Mouse (Mus musculus) spleen, adult 2 months (tissue): ENCODE results near the gene Camk2g. TPM values are rescaled to one million over a fixed set of nuclear protein-coding genes. Genes with fewer than 3 reads are reported as not detected.

Experiments used
- DNase-seq, 2 experiments: peaks; one replicate each; pipeline versions ENCODE4 v3.0.0 to v3.0.0-alpha.2; 2012 to 2021; ENCODE audit warnings: low spot score in 2 of 2, low read depth in 1 of 2
- H3K27ac ChIP-seq: fragments of 200-500 bp; 2 replicates; pipeline ENCODE4 v1.5.1; 2012; ENCODE audit warnings: low read length, inconsistent platforms; ENCODE audit not compliant: insufficient read depth
- H3K27me3 ChIP-seq: fragments of 200-500 bp; 2 replicates; pipeline ENCODE4 v1.6.1; 2012; ENCODE audit warnings: mild to moderate bottlenecking, moderate library complexity, low read length, inconsistent platforms; ENCODE audit not compliant: control insufficient read depth, insufficient read depth
- H3K36me3 ChIP-seq: fragments of 200-500 bp; 2 replicates; pipeline ENCODE4 v1.6.1; 2012; ENCODE audit warnings: mild to moderate bottlenecking, low read length, inconsistent platforms; ENCODE audit not compliant: control insufficient read depth, insufficient read depth
- H3K4me1 ChIP-seq: fragments of 200-500 bp; 2 replicates; pipeline ENCODE4 v1.6.1; 2011; ENCODE audit warnings: inconsistent platforms; ENCODE audit not compliant: control insufficient read depth, insufficient read depth, insufficient read length
- H3K4me3 ChIP-seq: fragments of 200-500 bp; 2 replicates; pipeline ENCODE4 v1.5.1; 2011; ENCODE audit warnings: mild to moderate bottlenecking, inconsistent platforms; ENCODE audit not compliant: insufficient read depth, insufficient read length; ENCODE audit errors: extremely low read depth
- CTCF ChIP-seq: fragments of 200-500 bp; IDR thresholded peaks from 2 replicates; pipeline ENCODE4 v1.5.1; 2011; ENCODE audit warnings: mild to moderate bottlenecking, inconsistent platforms; ENCODE audit not compliant: insufficient read depth, insufficient read length, insufficient replicate concordance; ENCODE audit errors: extremely low read depth
- POLR2A ChIP-seq: fragments of 200-500 bp; IDR thresholded peaks from 2 replicates; pipeline ENCODE4 v1.6.1; 2011; ENCODE audit warnings: low read depth, low read length, inconsistent platforms
- WGBS: fragments of 180-500 bp; shearing (Covaris S2); methylation state at CpG from one replicate; pipeline ENCODE4 v1.1.7; 2018; 5-methylcytosine and 5-hydroxymethylcytosine counted together
- polyA plus RNA-seq: library from polyadenylated mRNA; depleted of rRNA; stranded (reverse); fragments of >200 nt; gene quantifications from 2 replicates; pipeline ENCODE4 v1.2.3, GENCODE M21; 2012

The Camk2g gene
- polyA plus RNA-seq, 1 experiment = 15.7 TPM

DNA sequence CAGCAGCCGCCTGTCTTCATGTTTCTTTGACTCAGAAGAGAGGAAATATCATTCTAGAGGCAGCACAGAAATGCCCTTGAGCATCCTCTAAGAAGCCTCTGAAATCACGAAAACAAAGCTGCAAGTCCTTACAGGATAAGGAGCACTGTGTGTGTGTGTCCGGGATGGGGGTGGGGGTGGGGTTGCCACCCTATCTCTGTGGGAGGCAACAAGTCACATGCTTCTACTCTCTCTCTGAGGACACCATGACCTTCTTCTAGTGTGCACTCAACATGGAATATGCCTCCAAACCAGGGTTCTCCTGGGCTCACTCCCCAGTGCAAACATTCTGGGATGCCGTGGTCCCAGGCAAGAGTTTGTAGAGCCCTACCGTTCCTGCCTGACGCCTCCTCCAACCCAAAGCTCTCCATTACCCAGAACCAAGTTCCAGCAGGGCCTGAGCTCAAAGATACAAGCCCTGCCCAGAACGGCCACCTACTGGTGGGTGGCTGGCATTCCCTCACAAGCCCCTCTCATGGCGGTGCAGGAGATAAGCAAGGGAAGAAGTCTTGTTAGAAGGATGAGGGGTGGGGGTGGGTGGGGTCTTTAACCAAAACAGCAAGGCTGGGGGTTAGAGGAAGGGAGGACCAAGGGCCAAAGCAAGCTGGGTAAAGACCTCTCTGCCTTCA lies 35.0 kb downstream of the Camk2g start:
- no peak for TF ChIP-seq POLR2A
- no peak for TF ChIP-seq CTCF
- no peaks in the 10 kb centered on the region for H3K27me3 ChIP-seq
- DNase-seq = no peak
- 88% methylated on average over 8 of the region's 8 CpGs for WGBS
- no peaks in the 10 kb centered on the region for H3K4me1 ChIP-seq
- no peak overlapping the region for H3K4me3 ChIP-seq
- peaks cover 31% of the 10 kb centered on the region for H3K36me3 ChIP-seq
- no peak overlapping the region for H3K27ac ChIP-seq

DNA sequence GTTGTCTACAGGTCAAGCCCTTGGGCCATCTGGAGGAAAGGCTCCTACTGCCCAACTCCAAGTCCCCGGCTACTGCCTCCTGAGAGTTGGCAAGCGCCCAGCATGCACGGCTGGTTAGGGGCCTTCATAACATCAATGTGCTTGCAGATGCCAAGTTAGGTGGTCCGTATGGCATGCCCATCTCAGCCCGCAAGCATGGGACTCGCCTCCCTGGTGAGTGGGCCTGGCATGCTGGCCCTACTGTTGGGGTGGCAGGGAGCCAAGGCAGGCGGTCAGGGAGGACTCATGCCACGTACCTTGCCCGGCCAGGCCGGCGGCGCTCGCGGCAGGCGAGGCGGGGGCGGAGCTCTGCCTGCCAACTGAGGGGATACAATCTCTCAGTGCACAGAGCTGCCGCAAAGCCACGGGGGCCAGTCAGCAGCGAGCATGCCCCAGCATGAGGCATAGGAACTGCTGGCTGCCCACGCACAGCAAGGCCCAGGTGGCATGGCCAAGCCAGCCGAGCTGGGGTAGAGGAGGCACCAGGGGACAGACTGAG lies 36.4 kb downstream of the Camk2g start:
- H3K4me3 ChIP-seq = no peak overlapping the region
- no peaks in the 10 kb centered on the region for H3K27me3 ChIP-seq
- no peaks in the 10 kb centered on the region for H3K4me1 ChIP-seq
- TF ChIP-seq CTCF (no peak), POLR2A (no peak)
- DNase-seq = no peak
- 95% methylated on average over 22 of the region's 22 CpGs for WGBS
- peaks cover 25% of the 10 kb centered on the region for H3K36me3 ChIP-seq
- no peak overlapping the region for H3K27ac ChIP-seq

DNA sequence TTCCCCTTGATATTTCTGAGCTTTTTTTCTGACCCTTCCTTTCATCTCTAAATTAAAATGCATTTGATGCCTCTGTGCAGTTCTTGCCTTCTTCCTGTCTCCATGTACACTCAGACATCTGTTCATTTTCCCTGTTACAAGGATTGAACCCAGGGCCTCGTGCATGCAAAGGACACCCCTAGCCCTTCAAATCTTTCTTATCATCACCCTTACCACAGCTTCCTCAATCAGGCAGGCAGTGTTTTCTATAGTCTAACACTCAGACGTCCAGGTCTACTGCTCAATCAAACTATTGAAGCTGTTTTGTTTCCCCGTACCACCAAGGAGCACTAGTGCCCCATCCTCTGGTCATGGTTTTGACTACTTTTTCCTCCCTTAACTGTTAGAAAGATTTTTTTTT lies 40.1 kb downstream of the Camk2g start:
- DNase-seq = no peak
- peaks cover 8% of the 10 kb centered on the region for H3K36me3 ChIP-seq
- H3K4me1 ChIP-seq = no peaks in the 10 kb centered on the region
- H3K4me3 ChIP-seq = no peak overlapping the region
- H3K27ac ChIP-seq = no peak overlapping the region
- TF ChIP-seq CTCF (no peak), POLR2A (no peak)
- no peaks in the 10 kb centered on the region for H3K27me3 ChIP-seq
- WGBS = 64% methylated on average over 3 of the region's 3 CpGs

DNA sequence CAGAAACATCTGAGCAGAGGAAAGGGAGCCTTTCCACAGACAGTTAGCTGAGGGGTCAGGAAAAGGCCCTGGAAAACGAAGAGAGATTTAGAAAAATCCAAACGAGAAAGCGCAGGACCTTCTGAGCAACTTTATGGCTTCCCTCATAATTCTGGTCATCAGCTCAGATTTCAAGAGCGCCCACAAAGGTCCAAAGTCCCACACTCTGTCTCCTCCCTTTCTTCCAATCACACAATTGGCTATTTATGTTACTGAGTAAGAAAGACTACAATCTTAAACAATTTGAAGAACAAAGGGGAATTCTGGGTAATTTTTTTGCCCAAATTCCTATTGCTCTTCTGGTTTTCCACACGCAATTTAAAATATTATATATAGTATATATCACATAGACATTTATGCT lies 43.4 kb downstream of the Camk2g start:
- H3K27ac ChIP-seq = no peak overlapping the region
- H3K4me3 ChIP-seq = no peak overlapping the region
- no peaks in the 10 kb centered on the region for H3K4me1 ChIP-seq
- 95% methylated on average over 5 of the region's 5 CpGs for WGBS
- TF ChIP-seq POLR2A = no peak
- TF ChIP-seq CTCF = no peak
- 0 out of 2 replicates have a peak, but pooled peaks cover 2% of the 10 kb centered on the region for H3K36me3 ChIP-seq
- DNase-seq = no peak
- no peaks in the 10 kb centered on the region for H3K27me3 ChIP-seq

DNA sequence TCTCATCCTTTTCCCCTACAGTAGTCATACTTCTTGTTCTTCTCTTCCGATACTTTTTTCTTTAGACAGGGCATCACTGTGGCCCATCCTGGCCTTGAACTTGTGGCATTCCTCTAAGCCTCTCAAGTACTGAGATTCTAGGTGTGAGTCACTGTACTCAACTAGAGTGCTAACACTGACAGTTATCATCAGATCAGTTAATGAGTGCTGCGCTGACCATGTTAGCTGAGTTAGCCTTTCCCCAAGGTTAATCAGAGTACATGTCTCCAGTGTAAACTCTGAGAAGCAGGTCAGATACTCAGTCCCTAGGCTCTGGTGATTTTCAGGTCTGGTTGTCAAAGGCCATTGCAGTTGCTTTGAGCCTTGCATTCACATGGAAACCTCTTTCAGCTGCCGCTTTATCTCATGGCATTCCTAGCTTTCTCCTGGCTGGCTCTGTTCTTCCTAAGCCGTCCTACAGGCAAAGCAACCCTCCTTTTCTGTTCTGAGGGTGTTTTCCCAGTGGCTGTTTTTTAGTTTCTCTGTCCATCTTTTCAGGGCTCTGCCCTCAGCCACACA lies 44.3 kb downstream of the Camk2g start:
- Histone ChIP-seq H3K27ac (no peak overlapping the region), H3K27me3 (no peaks in the 10 kb centered on the region), H3K4me3 (no peak overlapping the region), H3K4me1 (no peaks in the 10 kb centered on the region), H3K36me3 (no peaks in the 10 kb centered on the region)
- 94% methylated on average over 4 of the region's 4 CpGs for WGBS
- no peak for DNase-seq
- no peak for TF ChIP-seq CTCF
- TF ChIP-seq POLR2A = no peak

DNA sequence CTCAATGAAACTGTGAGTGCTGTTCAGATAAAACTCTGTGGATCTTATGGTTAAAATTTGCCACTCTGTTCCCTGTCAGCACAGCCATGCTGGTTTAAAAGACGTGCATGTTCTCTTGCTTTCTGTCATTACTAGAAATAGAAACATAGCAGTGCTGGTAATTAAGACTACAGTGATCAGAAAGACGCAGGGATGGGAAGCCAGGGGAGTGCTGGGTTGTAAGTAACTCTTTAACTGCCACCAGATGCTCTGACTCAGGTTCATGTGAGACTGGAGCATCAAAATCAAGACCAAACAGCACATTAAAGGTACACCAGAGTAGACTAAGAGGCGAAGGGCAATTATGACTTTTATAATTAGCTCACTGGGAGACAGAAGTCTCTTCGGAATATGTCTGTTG lies 45.5 kb downstream of the Camk2g start:
- no peak overlapping the region for H3K4me3 ChIP-seq
- TF ChIP-seq CTCF (no peak), POLR2A (no peak)
- H3K27ac ChIP-seq = no peak overlapping the region
- 91% methylated on average over 4 of the region's 4 CpGs for WGBS
- no peak for DNase-seq
- H3K4me1 ChIP-seq = no peaks in the 10 kb centered on the region
- no peaks in the 10 kb centered on the region for H3K27me3 ChIP-seq
- H3K36me3 ChIP-seq = peaks cover 2% of the 10 kb centered on the region; the same call in 1 of the 2 replicates

DNA sequence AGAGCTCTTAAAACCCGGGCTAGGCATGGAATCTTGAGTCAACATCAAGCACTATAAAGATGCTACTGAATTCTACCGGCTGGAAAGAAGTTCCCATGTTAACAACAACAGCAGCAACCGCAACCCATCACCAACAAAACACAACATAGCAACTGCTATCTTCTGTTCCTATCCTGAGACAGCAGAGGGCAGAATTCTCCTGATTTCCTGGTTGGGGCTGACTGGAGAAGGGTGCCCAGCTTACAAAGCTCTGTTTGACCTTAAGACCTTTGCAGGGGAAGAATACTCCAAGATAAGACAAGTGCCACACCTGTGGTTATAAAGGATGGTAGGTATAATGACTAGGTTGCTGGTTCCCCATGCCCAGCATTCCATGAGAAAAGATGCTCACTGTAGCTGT lies 47.0 kb downstream of the Camk2g start:
- peaks cover 6% of the 10 kb centered on the region; the same call in 1 of the 2 replicates for H3K36me3 ChIP-seq
- TF ChIP-seq CTCF (no peak), POLR2A (no peak)
- no peak overlapping the region for H3K4me3 ChIP-seq
- no peak overlapping the region for H3K27ac ChIP-seq
- no peaks in the 10 kb centered on the region for H3K27me3 ChIP-seq
- 80% methylated on average over 3 of the region's 3 CpGs for WGBS
- DNase-seq = no peak
- H3K4me1 ChIP-seq = no peaks in the 10 kb centered on the region
